Mouse (Mus musculus): Measurements from ENCODE around the gene Zmynd11. TPM values are rescaled to one million over a fixed set of nuclear protein-coding genes. Genes with fewer than 3 reads are reported as not detected.

Zmynd11 gene
- polyA plus RNA-seq, 1 experiment from 2014 or later = 52.6 TPM

DNA sequence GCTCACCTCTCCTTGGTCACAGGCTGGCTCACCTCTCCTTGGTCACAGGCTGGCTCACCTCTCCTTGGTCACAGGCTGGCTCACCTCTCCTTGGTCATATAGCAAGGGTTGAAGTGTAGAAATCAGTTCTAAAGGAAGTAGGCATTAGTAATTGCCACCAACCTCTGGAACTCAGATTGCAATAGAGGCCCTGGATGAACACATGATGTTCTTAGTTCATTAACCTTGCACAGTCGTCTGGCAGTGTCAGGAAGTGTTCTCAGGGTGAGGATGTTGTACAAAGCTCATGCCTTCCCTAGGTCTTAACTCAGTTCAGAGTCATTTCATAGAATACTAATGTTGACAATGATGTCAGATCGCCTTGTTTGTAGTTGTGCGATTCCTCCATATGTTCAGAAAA is 112.1 kb downstream of the Zmynd11 start:
- Histone ChIP-seq H3K27ac (no peak overlapping the region), H3K4me3 (ENCODE audit: inconsistent target) (no peak overlapping the region), H3K79me2 (ENCODE audit: inconsistent target) (no peaks in the 10 kb centered on the region), H3K36me3 (ENCODE audit: inconsistent target) (no peaks in the 10 kb centered on the region)
- 93% methylated on average over 3 of the region's 3 CpGs for WGBS (ENCODE audit: missing documents)

DNA sequence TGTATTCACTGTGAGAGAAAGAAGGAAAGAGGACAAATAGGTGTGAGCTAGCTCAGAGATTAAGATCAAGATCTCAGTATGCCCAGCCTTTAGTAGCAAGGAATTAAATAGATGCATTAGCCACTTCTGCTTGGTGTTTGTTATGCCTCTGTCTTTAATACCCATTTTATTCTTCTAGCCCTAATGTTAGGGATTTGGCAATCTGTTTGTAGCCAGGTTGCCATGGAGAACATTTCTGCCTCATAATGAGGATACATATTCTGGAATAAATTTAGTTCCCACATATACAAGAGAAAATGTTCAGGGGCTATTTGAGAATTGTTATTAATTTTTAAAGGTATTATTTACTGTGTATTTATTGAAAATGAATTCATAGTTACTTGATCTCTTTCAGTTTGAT is 114.5 kb downstream of the Zmynd11 start:
- no peaks in the 10 kb centered on the region for H3K36me3 ChIP-seq (ENCODE audit: inconsistent target)

DNA sequence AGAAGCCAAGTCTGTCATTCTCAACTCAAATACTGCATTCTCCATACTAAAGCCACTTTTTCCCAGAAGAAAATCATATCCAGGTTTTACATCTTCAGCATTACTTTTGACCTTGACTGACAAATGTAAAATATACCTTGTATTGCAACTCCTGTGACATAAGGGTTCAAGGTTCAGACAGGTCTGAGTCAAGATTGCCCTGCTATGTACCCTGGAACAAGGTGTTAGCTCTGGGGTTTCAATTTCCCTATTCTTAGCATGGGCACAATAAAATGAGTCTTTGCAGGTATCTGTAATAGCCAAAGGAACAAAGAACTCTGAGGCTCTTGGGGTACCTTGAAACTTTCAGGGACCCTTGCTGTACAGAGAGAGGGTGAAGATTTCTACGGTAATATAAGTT is 115.2 kb downstream of the Zmynd11 start:
- H3K79me2 ChIP-seq (ENCODE audit: inconsistent target) = no peaks in the 10 kb centered on the region
- 100% methylated on average over 1 of the region's 1 CpGs for WGBS (ENCODE audit: missing documents)
- H3K27ac ChIP-seq = no peak overlapping the region
- no peak overlapping the region for H3K4me3 ChIP-seq (ENCODE audit: inconsistent target)
- H3K36me3 ChIP-seq (ENCODE audit: inconsistent target) = no peaks in the 10 kb centered on the region

More for the DNA sequence above, 114.5 kb downstream of the Zmynd11 start:
- Histone ChIP-seq H3K27ac (no peak overlapping the region), H3K4me3 (ENCODE audit: inconsistent target) (no peak overlapping the region), H3K79me2 (ENCODE audit: inconsistent target) (no peaks in the 10 kb centered on the region)

GRCm38 (mm10) chr13:9648716-9649115 is 116.4 kb downstream of the Zmynd11 start:
- Histone ChIP-seq H3K4me3 (ENCODE audit: inconsistent target) (no peak overlapping the region), H3K36me3 (ENCODE audit: inconsistent target) (no peaks in the 10 kb centered on the region), H3K27ac (no peak overlapping the region), H3K79me2 (ENCODE audit: inconsistent target) (no peaks in the 10 kb centered on the region)
- 96% methylated on average over 13 of the region's 13 CpGs for WGBS (ENCODE audit: missing documents)

GRCm38 (mm10) chr13:9637949-9638348 is 127.2 kb downstream of the Zmynd11 start:
- H3K4me3 ChIP-seq (ENCODE audit: inconsistent target) = no peak overlapping the region
- no peaks in the 10 kb centered on the region for H3K79me2 ChIP-seq (ENCODE audit: inconsistent target)
- no peaks in the 10 kb centered on the region for H3K36me3 ChIP-seq (ENCODE audit: inconsistent target)
- 49% methylated on average over 3 of the region's 3 CpGs for WGBS (ENCODE audit: missing documents)
- H3K27ac ChIP-seq = no peak overlapping the region

DNA sequence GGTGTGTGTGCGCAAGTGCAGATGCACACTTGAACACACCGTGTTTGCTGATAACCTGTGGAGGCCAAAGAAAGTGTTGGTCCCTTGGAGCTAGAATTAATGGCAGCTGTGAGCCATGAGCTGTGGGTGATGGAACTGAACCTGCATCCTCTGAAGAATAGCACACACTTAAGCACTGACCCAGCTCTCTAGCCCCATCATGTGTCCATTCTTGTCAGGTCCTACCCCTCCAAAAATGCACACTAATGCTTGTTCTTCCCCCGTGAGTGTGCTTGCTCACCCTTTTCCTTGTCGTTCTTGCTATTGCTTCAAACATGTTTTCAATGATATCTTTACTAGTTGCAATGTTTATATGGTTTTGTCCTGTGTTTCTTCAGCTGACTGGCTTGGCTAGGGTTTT is 128.6 kb downstream of the Zmynd11 start:
- Histone ChIP-seq H3K79me2 (ENCODE audit: inconsistent target) (no peaks in the 10 kb centered on the region), H3K36me3 (ENCODE audit: inconsistent target) (no peaks in the 10 kb centered on the region), H3K27ac (no peak overlapping the region), H3K4me3 (ENCODE audit: inconsistent target) (no peak overlapping the region)
- 65% methylated on average over 4 of the region's 4 CpGs for WGBS (ENCODE audit: missing documents)

DNA sequence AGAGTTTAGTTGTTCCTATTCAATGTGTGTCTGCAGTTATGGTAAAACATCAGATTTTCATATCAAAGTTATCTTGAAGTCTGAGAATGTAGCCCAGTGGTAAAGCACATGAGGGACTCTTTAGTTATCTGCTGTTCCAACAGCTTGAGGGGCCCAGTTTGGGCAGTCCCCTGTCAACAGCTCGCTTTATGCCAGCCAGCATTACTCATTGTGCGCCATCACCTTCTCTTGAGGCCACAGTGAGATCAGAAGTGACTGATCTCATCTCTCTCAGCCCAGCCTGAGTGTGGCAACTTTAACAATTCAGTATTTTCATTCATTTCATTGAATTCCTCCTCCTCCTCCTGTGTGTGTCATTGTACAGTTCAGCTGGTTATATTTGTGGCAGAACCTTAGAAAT is 129.2 kb downstream of the Zmynd11 start:
- Histone ChIP-seq H3K79me2 (ENCODE audit: inconsistent target) (no peaks in the 10 kb centered on the region), H3K27ac (no peak overlapping the region), H3K36me3 (ENCODE audit: inconsistent target) (no peaks in the 10 kb centered on the region), H3K4me3 (ENCODE audit: inconsistent target) (no peak overlapping the region)
- 88% methylated on average over 2 of the region's 2 CpGs for WGBS (ENCODE audit: missing documents)
